Mouse (Mus musculus): Measurements from ENCODE around the gene Ppp1r27. TPM values are rescaled to one million over a fixed set of nuclear protein-coding genes. Genes with fewer than 3 reads are reported as not detected.
A peak's percentile ranks its signal among the peaks of the same experiment; 100 is the strongest.
"Not testable (repeated sequence)": the region's sequence is repeated elsewhere in the genome, so short reads cannot be mapped to it uniquely, and the experiment has no call there.

The Ppp1r27 gene
- 100 to 1,000 TPM; 156 to 183 TPM for total RNA-seq (2021)
- long read RNA-seq, experiment 1, transcript Ppp1r27-201 (3 exons, 771 nt): major isoform, 175 of 202 reads
- long read RNA-seq, experiment 1, partial matches to known transcripts: 13 of 202 reads
- long read RNA-seq, experiment 1, other reads (novel, unspliced or antisense): 14 of 202 reads
- long read RNA-seq, experiment 2, transcript Ppp1r27-201 (3 exons, 771 nt): major isoform, 130 of 146 reads
- long read RNA-seq, experiment 2, partial matches to known transcripts: 4 of 146 reads
- long read RNA-seq, experiment 2, other reads (novel, unspliced or antisense): 12 of 146 reads

- DNase-seq: no peak
Observed at GRCm38 (mm10) chr11:120550810-120551440, at the start of gene Ppp1r27. TSS of gene Ppp1r27 (minus strand) at chr11:120551132.

GRCm38 (mm10) chr11:120600716-120601115 lies 49.8 kb upstream of the Ppp1r27 start:
- no peak for DNase-seq

GRCm38 (mm10) chr11:120598990-120599549 lies 48.1 kb upstream of the Ppp1r27 start:
- no peak for DNase-seq

- DNase-seq: peak; percentile 96
Observed at GRCm38 (mm10) chr11:120598283-120598989, 47.5 kb upstream of the Ppp1r27 start, which contains the start of the genes Alyref and Anapc11. TSS of gene Alyref (minus strand) at chr11:120598365. TSS of gene Anapc11 (plus strand) at chr11:120598421.

GRCm38 (mm10) chr11:120597240-120598235 lies 46.6 kb upstream of the Ppp1r27 start:
- DNase-seq: no peak

- no peak for DNase-seq
Observed at GRCm38 (mm10) chr11:120588531-120588930, 37.6 kb upstream of the Ppp1r27 start.

- no peak for DNase-seq
Observed at GRCm38 (mm10) chr11:120583937-120584336, 33.0 kb upstream of the Ppp1r27 start.

GRCm38 (mm10) chr11:120582982-120583293 lies 32.0 kb upstream of the Ppp1r27 start:
- not testable (repeated sequence) for DNase-seq

GRCm38 (mm10) chr11:120582268-120582981 lies 31.5 kb upstream of the Ppp1r27 start:
- no peak for DNase-seq

- peak; percentile 92 for DNase-seq
Observed at GRCm38 (mm10) chr11:120581490-120582267, 30.7 kb upstream of the Ppp1r27 start, which contains the start of gene Arhgdia. TSS of gene Arhgdia (minus strand) at chr11:120581624.

- peak; percentile 48 for DNase-seq
Observed at GRCm38 (mm10) chr11:120580871-120581331, 30.0 kb upstream of the Ppp1r27 start.

- DNase-seq: no peak
Observed at GRCm38 (mm10) chr11:120580190-120580589, 29.3 kb upstream of the Ppp1r27 start.

GRCm38 (mm10) chr11:120579316-120580107 lies 28.6 kb upstream of the Ppp1r27 start:
- DNase-seq: peak; percentile 81

GRCm38 (mm10) chr11:120578694-120579243 lies 27.8 kb upstream of the Ppp1r27 start:
- no peak for DNase-seq

GRCm38 (mm10) chr11:120578024-120578693 lies 27.2 kb upstream of the Ppp1r27 start:
- no peak for DNase-seq

- no peak for DNase-seq
Observed at GRCm38 (mm10) chr11:120577211-120578023, 26.5 kb upstream of the Ppp1r27 start.

GRCm38 (mm10) chr11:120576365-120576981 lies 25.5 kb upstream of the Ppp1r27 start:
- no peak for DNase-seq

Measured in gastrocnemius, postnatal 10 days (tissue).